Comparison of ENCODE assay signal across 15 mouse cellular contexts in the genomic region with DNA sequence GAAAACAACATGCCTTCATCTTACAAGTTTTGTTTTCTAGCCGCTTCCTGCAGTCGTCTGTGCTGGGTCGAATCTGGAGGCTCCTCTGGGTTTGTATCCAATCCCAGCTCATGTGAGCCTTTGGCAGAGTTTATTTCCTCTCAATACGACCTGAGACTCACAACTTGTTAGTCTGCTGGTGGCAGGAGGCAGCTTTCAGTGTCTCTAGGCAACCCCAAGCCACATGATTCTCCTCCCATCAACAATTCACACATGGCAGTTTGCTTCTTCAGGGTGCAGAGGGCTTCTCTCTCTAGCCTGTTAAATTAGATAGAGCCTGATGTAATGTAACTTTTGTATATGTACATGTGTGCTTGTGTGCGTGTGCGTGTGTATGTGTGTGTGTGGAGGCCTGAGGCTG.
"Had no signal": no experiment of that assay in that cellular context is flagged by ENCODE, and none has a peak within 500 bp of the region (broad histone marks: within the 10 kb centered on the region; RNA-seq: fewer than 3 reads in every experiment).

No protein-coding gene starts in this region.

- H3K27ac ChIP-seq: intestine, embryonic 15.5 days; limb, embryonic 10.5 days; liver, embryonic 15.5 days had no signal

- H3K4me1 ChIP-seq: intestine, embryonic 15.5 days; limb, embryonic 10.5 days; liver, embryonic 15.5 days had no signal

- DNase-seq: kidney, adult 18-20 months; kidney, postnatal 10 days; kidney, postnatal 4 days; lung, adult 2 months; lung, postnatal 36 days; midbrain, embryonic 14.5 days; right cerebral cortex, postnatal 4 days; spleen, adult 18-20 months; thymus, adult 18-20 months; thymus, postnatal 14 days had no signal

- H3K9me3 ChIP-seq: intestine, embryonic 15.5 days; limb, embryonic 10.5 days; liver, embryonic 15.5 days had no signal

- H3K4me2 ChIP-seq: intestine, embryonic 15.5 days; liver, embryonic 11.5 days; liver, embryonic 15.5 days had no signal

- H3K4me3 ChIP-seq: intestine, embryonic 15.5 days; limb, embryonic 10.5 days; liver, embryonic 15.5 days had no signal

- H3K27me3 ChIP-seq: intestine, embryonic 15.5 days; liver, embryonic 15.5 days had no signal

- H3K36me3 ChIP-seq: intestine, embryonic 15.5 days; limb, embryonic 10.5 days; liver, embryonic 15.5 days had no signal

- H3K9ac ChIP-seq: intestine, embryonic 15.5 days; liver, embryonic 15.5 days had no signal

- ATAC-seq: intestine, embryonic 15.5 days; lung, postnatal 0 days had no signal
